Mouse (Mus musculus) midbrain, embryonic 15.5 days (tissue): ENCODE data around the gene Msi2. TPM values are rescaled to one million over a fixed set of nuclear protein-coding genes. Genes with fewer than 3 reads are reported as not detected.

Experiments
- ATAC-seq: fragments of 200-750 bp; cut with Nextera tagmentation; replicated peaks from 2 replicates; pipeline ENCODE4 v1.8.0; 2017; ENCODE audit warnings: moderate TSS enrichment
- H3K27ac ChIP-seq: fragments of 300-500 bp; sonication (generic); 2 replicates; pipeline ENCODE4 v1.5.1; 2015; ENCODE audit warnings: mild to moderate bottlenecking, inconsistent platforms
- H3K27me3 ChIP-seq: fragments of 300-500 bp; sonication (generic); replicated peaks from 2 replicates; pipeline ENCODE4 v1.6.1; 2015; ENCODE audit warnings: inconsistent platforms
- H3K36me3 ChIP-seq: fragments of 300-500 bp; sonication (generic); replicated peaks from 2 replicates; pipeline ENCODE4 v1.6.1; 2015; ENCODE audit warnings: inconsistent platforms
- H3K4me1 ChIP-seq: fragments of 300-500 bp; sonication (generic); 2 replicates; pipeline ENCODE4 v1.6.1; 2015; ENCODE audit warnings: inconsistent platforms
- H3K4me2 ChIP-seq: fragments of 300-500 bp; sonication (generic); 2 replicates; pipeline ENCODE4 v1.6.1; 2015; ENCODE audit warnings: inconsistent platforms, mild to moderate bottlenecking, moderate library complexity
- H3K4me3 ChIP-seq: fragments of 300-500 bp; sonication (generic); 2 replicates; pipeline ENCODE4 v1.5.1; 2015; ENCODE audit warnings: mild to moderate bottlenecking, inconsistent platforms
- H3K9ac ChIP-seq: fragments of 300-500 bp; sonication (generic); 2 replicates; pipeline ENCODE4 v1.6.1; 2015; ENCODE audit warnings: mild to moderate bottlenecking, inconsistent platforms
- H3K9me3 ChIP-seq: fragments of 300-500 bp; sonication (generic); 2 replicates; pipeline ENCODE4 v1.6.1; 2016; ENCODE audit warnings: inconsistent platforms
- WGBS: fragments of 180-500 bp; shearing (Covaris S2); methylation state at CpG from one replicate; pipeline ENCODE4 v1.1.7; 2015; ENCODE audit warnings: mixed read lengths; 5-methylcytosine and 5-hydroxymethylcytosine counted together
- polyA plus RNA-seq: library from polyadenylated mRNA; unstranded; fragments of >200 nt; fragmentation: Nextera tagmentation; extraction: Ambion mirVana; gene quantifications from 2 replicates; pipeline ENCODE4 v1.2.1, GENCODE M21; 2015

The Msi2 gene
- polyA plus RNA-seq, 1 experiment from 2014 or later = 33.6 TPM

DNA sequence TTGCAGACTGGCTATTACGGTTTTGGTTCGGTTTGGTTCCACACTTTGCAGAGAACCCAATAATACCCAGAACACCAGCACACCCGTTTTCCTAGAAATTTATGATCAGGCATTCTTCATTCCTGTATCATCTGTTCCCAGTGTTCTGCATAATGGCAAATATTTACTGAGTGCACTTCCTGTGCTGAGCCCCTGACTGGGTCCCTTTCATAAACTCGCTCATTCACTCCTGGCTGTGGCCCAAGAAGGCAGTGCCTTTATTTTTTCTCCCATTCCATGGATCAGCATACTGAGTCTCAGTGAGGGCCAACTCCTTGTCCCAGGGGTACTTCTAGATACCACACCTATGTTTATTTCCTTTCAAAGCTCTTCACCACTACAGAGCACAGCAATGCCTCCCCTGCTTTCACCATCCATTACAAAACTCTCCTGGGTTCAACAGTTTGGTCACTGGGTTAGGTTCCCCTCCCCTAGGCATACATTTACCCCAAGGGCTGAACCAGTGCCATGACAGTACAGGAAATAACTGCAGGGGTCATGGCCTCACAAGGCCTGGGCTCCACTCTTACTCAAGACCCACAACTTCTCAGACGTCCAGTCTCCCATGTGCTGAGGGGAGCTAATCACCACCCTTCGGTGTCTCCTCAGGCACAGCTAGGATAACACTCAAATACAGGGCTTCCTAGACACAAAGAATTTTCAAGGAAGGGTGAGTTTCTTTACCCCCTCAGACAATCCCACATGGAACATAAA is 160.3 kb downstream of the Msi2 start:
- 66% methylated on average over 6 of the region's 6 CpGs for WGBS
- Histone ChIP-seq H3K27ac (no peak overlapping the region), H3K9ac (no peak overlapping the region), H3K4me3 (no peak overlapping the region), H3K4me2 (no peak overlapping the region), H3K9me3 (no peaks in the 10 kb centered on the region), H3K27me3 (no peaks in the 10 kb centered on the region), H3K36me3 (no peaks in the 10 kb centered on the region), H3K4me1 (peaks cover 66% of the 10 kb centered on the region)
- ATAC-seq = no peak

DNA sequence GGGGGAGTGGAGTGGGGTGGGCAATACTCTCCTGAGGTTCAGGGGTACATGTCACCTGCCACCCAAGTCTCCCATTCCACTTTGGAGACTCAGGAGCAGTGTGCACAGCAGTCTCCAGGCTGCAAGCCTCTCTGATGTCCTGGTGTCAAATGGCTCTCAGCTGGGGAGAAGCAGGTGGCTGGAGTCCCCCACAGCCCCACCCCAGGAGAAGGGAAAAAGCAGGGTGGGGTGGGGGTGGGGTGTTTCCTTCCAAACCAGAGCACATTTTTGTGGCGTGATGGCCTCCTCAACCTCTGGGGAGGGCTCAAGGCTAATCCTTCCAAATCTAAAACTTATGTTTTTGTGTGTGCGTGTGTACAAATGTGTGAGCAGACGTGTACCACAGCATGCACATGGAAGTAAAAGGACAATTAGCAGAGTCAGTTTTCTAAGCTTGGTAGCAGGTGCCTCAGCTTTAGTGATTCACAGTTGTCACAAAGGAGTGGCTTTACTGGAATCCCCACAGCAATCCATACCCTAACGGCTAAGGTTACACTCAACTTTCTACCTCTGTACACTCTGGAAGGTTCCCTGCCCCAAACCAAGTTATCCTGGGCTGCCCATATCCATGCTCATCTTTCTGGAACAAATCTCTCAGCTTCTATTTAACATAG is 161.1 kb downstream of the Msi2 start:
- no peak for ATAC-seq
- H3K27ac ChIP-seq = 0 out of 2 replicates have a peak overlapping the region, but pooled peaks have one; percentile 26
- peaks cover 73% of the 10 kb centered on the region for H3K4me1 ChIP-seq
- no peak overlapping the region for H3K9ac ChIP-seq
- no peaks in the 10 kb centered on the region for H3K27me3 ChIP-seq
- H3K4me3 ChIP-seq = no peak overlapping the region
- WGBS = 51% methylated on average over 4 of the region's 4 CpGs
- no peaks in the 10 kb centered on the region for H3K9me3 ChIP-seq
- no peak overlapping the region for H3K4me2 ChIP-seq
- no peaks in the 10 kb centered on the region for H3K36me3 ChIP-seq

DNA sequence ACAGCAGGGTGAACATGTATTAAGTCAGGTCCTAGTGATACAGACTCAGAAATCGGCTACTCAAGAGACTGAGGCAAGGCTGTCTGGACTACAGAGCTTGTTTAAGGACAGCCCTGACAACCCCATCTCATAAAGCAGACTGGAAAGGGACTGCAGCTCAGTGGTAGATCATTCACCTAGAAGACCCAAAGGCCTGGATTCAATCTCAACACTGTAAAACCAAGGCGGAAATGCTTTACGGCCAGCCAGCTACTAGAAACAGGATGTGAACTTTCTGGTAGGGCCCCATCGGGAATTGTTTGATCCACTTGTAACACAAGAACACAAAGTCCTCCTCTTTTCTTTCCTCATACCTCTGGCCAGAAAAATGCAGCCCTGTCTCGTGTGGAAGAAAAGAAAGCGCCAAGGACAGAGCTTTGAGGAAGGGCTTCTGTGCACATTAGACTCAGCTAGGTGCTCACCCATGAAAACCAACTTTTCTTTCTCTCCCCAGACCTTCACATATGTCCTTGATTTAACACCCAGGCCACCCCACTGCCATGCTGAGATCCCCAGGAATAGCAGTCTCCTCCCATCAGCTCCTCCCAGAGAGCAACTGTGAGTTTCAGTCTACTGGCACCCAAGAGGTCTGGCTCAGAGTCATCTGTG is 162.3 kb downstream of the Msi2 start:
- Histone ChIP-seq H3K36me3 (no peaks in the 10 kb centered on the region), H3K4me3 (no peak overlapping the region), H3K9me3 (no peaks in the 10 kb centered on the region), H3K9ac (no peak overlapping the region), H3K27me3 (no peaks in the 10 kb centered on the region), H3K4me1 (peaks cover 73% of the 10 kb centered on the region), H3K27ac (peak overlapping the region; percentile 59), H3K4me2 (no peak overlapping the region)
- ATAC-seq = no peak
- 54% methylated on average over 6 of the region's 6 CpGs for WGBS

DNA sequence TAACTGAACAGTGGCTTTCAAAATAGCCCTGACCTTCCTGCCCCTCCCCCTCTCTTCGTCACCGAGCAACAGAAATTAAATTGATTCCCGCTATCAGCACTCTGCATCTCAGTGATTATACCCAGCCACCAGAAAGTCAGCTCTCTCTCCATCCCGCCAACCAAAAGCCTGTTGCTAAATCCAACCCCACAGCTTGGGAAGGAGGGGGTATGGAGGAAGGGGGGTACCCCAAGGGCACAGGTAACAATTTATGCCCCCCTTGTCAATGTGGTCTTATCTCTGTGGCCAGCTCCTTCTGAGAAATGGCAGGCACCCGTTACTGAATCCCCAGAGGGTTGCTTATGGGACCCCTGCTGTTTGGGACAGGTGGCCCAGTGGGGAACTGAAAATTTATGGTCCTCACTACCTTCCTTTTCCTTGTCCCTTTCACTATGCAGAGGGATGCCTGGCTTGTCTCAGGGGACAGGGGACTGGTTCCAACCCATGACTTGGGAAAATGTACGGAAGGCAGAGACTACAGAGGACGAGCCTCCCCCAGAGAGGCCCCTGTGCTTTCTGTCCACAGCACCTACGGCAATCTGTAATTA is 163.0 kb downstream of the Msi2 start:
- Histone ChIP-seq H3K27ac (peak overlapping the region; percentile 59), H3K36me3 (no peaks in the 10 kb centered on the region), H3K4me1 (peaks cover 77% of the 10 kb centered on the region), H3K27me3 (no peaks in the 10 kb centered on the region), H3K9me3 (no peaks in the 10 kb centered on the region), H3K4me2 (no peak overlapping the region), H3K9ac (no peak overlapping the region), H3K4me3 (no peak overlapping the region)
- ATAC-seq = 0 out of 2 replicates have a peak, but pooled peaks have one; percentile 24
- 36% methylated on average over 8 of the region's 8 CpGs for WGBS

DNA sequence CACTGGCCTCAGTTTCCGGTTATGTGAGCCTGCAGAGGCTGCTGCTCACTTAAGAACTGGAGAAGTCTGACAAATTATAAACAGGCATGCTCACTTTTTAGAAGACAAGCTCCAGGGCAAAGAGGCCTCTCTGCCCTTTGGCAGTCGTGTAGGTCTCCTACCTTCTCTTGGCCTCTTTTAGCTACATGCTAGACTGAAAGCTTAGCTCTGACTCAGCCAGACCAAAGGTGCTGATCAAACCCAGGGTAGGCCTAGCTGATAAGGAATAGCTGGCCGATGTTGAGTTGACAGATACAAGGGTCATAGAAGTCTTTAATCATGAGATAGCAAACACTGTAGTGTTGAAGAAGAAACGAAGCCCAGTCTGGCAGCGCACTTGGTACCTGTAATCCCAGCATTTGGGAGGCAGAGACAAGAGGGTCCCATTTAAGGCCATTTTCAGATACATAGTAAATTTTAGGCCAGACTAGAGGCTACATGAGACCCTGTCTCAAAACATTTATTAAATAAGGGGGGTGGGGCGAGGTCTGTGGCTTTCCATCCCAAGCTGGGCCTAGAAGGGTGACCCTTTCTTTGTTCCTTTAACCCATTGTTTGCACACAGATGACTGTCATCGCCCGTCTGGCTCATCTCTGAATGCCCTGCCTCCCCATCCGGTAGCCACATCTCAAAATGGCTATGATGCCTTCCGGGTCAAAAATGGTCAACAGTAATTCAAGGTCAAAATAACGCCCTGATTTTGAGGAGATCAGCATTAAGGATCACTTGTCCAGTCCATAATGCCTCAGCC is 164.6 kb downstream of the Msi2 start:
- H3K9me3 ChIP-seq = no peaks in the 10 kb centered on the region
- H3K36me3 ChIP-seq = no peaks in the 10 kb centered on the region
- no peaks in the 10 kb centered on the region for H3K27me3 ChIP-seq
- WGBS = 67% methylated on average over 11 of the region's 11 CpGs
- no peak overlapping the region for H3K4me2 ChIP-seq
- peak overlapping the region; percentile 51 for H3K27ac ChIP-seq
- H3K9ac ChIP-seq = no peak overlapping the region
- no peak overlapping the region for H3K4me3 ChIP-seq
- peaks cover 89% of the 10 kb centered on the region for H3K4me1 ChIP-seq
- ATAC-seq = no peak

DNA sequence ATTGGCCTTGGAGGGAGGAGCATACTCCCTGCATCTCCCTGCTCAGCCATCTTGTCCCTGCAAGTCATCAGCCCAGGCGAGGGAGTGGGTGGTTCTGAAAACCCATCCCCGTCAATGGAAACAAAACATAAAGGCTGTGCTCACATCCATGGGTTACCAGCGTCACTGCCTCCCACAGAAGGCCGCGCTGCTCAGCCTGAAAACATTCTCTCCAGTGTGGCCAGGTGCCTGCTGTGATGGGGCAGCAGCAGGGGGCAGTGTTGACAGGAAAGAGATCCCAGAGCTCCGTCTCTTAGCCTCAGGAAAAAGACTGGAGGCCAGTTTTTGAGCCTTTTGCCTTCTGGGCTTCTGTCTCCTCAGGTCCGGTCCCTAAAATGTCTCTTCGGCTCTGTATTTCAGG is 165.3 kb downstream of the Msi2 start:
- ATAC-seq = no peak
- Histone ChIP-seq H3K27ac (peak overlapping the region; percentile 51), H3K27me3 (no peaks in the 10 kb centered on the region), H3K36me3 (no peaks in the 10 kb centered on the region), H3K9me3 (no peaks in the 10 kb centered on the region), H3K4me1 (peaks cover 90% of the 10 kb centered on the region), H3K4me3 (no peak overlapping the region), H3K9ac (no peak overlapping the region), H3K4me2 (no peak overlapping the region)
- 14% methylated on average over 8 of the region's 8 CpGs for WGBS

DNA sequence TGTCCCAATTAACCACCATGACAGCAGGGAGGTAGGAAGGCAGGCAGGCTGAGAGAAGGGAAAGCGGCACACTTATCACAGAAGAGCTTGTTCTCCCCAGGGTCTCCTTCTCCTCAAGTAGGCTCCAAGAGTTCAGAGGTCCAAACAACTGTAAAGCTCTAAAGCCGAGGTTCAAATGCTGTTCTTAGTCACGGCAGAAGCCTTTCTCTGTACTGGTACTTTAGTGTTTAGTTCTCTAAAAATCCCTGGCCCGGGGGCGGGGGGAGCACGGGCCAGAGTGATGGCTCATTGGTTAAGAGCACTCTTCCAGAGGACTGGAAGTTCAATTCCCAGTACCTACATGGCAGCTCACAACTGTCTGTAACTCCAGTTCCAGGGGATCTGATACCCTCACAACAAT is 165.9 kb downstream of the Msi2 start:
- Histone ChIP-seq H3K9me3 (no peaks in the 10 kb centered on the region), H3K36me3 (no peaks in the 10 kb centered on the region), H3K4me1 (peaks cover 93% of the 10 kb centered on the region), H3K4me2 (no peak overlapping the region), H3K27ac (peak overlapping the region; percentile 51; the same call in 1 of the 2 replicates), H3K4me3 (no peak overlapping the region), H3K27me3 (no peaks in the 10 kb centered on the region), H3K9ac (no peak overlapping the region)
- no peak for ATAC-seq
- 58% methylated on average over 6 of the region's 6 CpGs for WGBS

DNA sequence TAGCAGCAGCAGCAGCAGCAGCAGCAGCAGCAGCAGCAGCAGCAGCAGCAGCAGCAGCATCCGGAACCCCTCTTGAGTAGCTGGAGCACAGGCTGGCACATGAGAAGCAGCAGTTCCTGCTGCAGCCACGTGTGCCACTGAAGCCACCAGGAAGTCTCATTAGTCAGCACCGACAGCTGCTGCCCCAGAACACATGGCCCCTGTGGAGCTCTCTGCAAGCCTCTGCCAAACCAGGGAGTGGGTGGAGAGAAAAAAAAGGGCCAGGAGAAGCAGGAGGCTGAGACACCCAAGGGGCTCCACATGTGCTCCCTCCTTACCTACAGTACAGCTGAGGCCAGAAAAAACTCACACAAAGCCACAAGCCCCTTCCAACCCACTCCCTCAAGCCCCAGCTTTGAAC is 167.3 kb downstream of the Msi2 start:
- peaks cover 92% of the 10 kb centered on the region for H3K4me1 ChIP-seq
- no peak overlapping the region for H3K9ac ChIP-seq
- no peaks in the 10 kb centered on the region for H3K9me3 ChIP-seq
- peak overlapping the region; percentile 61 for H3K27ac ChIP-seq
- 2% methylated on average over 3 of the region's 3 CpGs for WGBS
- H3K4me3 ChIP-seq = no peak overlapping the region
- ATAC-seq = 0 out of 2 replicates have a peak, but pooled peaks have one; percentile 9
- no peaks in the 10 kb centered on the region for H3K27me3 ChIP-seq
- H3K4me2 ChIP-seq = no peak overlapping the region
- H3K36me3 ChIP-seq = no peaks in the 10 kb centered on the region

DNA sequence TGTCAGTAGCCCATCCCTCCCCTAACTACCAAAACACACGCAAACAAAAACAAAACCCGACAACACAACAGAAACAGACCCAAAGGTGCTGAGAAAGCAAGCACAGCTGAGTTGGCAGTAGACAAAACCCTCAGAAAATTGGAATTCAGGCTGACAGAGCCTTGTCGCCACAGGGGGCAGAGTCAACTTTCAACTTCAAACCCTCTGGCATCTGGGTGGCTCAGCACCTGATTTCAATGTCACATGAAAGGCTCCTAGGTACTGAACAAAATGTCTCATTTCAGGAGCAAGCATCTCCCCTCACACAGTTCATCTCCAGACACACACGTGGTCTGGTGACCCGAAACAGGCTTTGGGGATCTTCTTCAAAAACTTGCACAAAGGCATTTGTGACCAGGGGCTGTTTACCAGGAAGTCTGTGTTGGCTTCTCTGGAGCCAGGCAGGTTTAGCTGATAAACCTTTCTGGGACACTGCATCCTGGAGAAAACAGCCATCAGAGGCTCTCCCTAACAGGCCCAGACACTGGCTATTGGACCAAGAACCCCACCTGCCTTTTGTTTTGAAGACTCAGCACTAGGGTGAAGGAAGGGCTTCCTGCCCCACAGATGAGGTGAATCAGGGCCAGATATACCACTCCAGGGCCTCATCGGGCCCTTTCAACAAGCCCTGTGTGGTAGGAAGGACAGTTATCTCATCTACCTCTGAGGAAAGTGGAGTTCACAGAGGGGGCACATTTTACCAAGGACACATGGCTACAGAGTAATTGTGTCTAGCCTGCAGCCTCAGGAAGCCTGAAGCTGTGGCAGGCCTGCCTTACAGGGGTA is 168.0 kb downstream of the Msi2 start:
- no peaks in the 10 kb centered on the region for H3K27me3 ChIP-seq
- 37% methylated on average over 6 of the region's 6 CpGs for WGBS
- ATAC-seq = no peak
- H3K9me3 ChIP-seq = no peaks in the 10 kb centered on the region
- H3K4me1 ChIP-seq = peaks cover 85% of the 10 kb centered on the region
- H3K27ac ChIP-seq = peak overlapping the region; percentile 61
- H3K4me2 ChIP-seq = no peak overlapping the region
- no peak overlapping the region for H3K4me3 ChIP-seq
- no peaks in the 10 kb centered on the region for H3K36me3 ChIP-seq
- H3K9ac ChIP-seq = no peak overlapping the region

DNA sequence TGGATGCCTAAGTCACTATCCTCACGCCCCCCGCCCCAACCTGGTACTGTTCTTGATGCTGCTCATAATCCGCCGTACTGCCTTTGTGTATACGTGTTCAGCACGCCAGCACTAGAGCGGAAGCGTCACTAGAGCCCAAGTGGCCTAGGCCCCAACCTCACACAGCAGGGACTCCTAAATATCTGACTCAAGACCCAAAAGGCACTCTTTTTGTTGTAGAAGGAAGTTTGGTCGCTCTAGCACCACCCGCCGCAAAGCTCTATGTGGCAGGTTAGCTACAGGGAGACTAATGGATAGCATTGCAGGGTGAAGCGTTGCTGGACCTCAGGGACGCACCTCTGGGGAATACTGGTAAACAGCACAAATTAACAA is 168.8 kb downstream of the Msi2 start:
- ATAC-seq = no peak
- H3K4me1 ChIP-seq = peaks cover 77% of the 10 kb centered on the region
- H3K4me3 ChIP-seq = no peak overlapping the region
- H3K9ac ChIP-seq = no peak overlapping the region
- no peak overlapping the region for H3K4me2 ChIP-seq
- 75% methylated on average over 13 of the region's 13 CpGs for WGBS
- no peaks in the 10 kb centered on the region for H3K36me3 ChIP-seq
- peak overlapping the region; percentile 61; the same call in 1 of the 2 replicates for H3K27ac ChIP-seq
- H3K27me3 ChIP-seq = no peaks in the 10 kb centered on the region
- H3K9me3 ChIP-seq = no peaks in the 10 kb centered on the region

DNA sequence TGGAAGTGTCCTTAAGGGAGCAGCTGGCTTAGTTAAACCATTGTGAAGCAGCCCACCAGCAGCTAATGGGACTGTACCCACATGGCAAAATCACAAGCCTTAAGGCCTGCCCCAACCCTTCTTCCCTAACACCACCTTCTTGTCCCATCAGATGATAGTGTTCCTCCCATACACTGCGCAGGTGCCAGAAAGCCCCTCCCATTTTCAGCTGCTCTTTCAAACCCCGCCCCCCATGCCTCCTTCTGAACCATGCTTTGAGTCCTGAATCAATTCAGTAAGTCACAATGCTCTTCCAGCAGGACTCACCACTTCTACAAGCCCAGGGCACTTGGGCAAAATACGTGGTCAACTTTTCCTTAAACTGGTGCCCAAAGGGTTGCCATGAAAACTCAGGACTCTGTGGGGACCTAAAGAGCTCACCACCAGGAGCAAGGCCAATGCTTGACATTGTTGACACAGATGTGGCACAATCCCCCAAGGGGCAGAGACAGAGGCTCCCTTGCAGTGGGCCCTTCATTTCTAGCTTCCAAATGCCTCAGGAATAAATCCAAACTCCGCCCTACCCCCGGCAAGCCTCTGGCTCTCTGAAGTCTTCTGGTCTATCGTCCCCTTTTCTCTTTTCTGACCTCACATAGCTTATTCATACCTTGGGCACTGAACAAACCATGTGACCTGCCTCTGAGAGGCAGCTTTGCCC is 169.3 kb downstream of the Msi2 start:
- Histone ChIP-seq H3K36me3 (no peaks in the 10 kb centered on the region), H3K27ac (peak overlapping the region; percentile 61; the same call in 1 of the 2 replicates), H3K9ac (no peak overlapping the region), H3K4me2 (no peak overlapping the region), H3K9me3 (no peaks in the 10 kb centered on the region), H3K27me3 (no peaks in the 10 kb centered on the region), H3K4me1 (peaks cover 72% of the 10 kb centered on the region), H3K4me3 (no peak overlapping the region)
- 61% methylated on average over 6 of the region's 6 CpGs for WGBS
- ATAC-seq = no peak
